Mouse (Mus musculus) left cerebral cortex, postnatal 10 days (tissue): ENCODE measurements at regions not wholly inside any gene's neighbourhood (a gene's known extent, or its start where the extent isn't known, plus 50 kb on each side); places are given as distances from the start of the nearest gene placed in this dataset.
A peak's percentile ranks its signal among the peaks of the same experiment; 100 is the strongest.

ENCODE experiments used
- DNase-seq, 2 experiments: peaks; one replicate each; pipeline ENCODE4 v3.0.0; 2021 to 2022; ENCODE audit warnings: low spot score in 2 of 2, mixed read lengths in 1 of 2; ENCODE audit errors: extremely low spot score in 1 of 2
- intact Hi-C: fragments of 180-260 bp; cut with DNase I; formaldehyde crosslinking; loops from one replicate; pipeline ENCODE4 v1.15.1; 2025

- no peak for DNase-seq
These were observed 445.2 kb downstream of the Nuf2 start for GRCm38 (mm10) chr1:169086032-169086431.

GRCm38 (mm10) chr1:169080686-169081085 lies 450.6 kb downstream of the Nuf2 start:
- no peak for DNase-seq
- intact Hi-C loops: no loop called here

More at GRCm38 (mm10) chr1:169086032-169086431, 445.2 kb downstream of the Nuf2 start:
- intact Hi-C loops: no loop called here

- DNase-seq: no peak
- intact Hi-C loops: no loop called here
These were observed 454.0 kb downstream of the Nuf2 start for GRCm38 (mm10) chr1:169077228-169077627.

- intact Hi-C loops: no loop called here
- no peak for DNase-seq
These were observed 455.3 kb downstream of the Nuf2 start for GRCm38 (mm10) chr1:169076006-169076405.

- no peak for DNase-seq
- intact Hi-C loops: no loop called here
These were observed 459.9 kb downstream of the Nuf2 start for GRCm38 (mm10) chr1:169071366-169071765.

- intact Hi-C loops: no loop called here
These were observed 461.6 kb downstream of the Nuf2 start for GRCm38 (mm10) chr1:169069647-169070046.

GRCm38 (mm10) chr1:169066795-169067194 lies 464.5 kb downstream of the Nuf2 start:
- no peak for DNase-seq
- intact Hi-C loops: no loop called here

More at GRCm38 (mm10) chr1:169069647-169070046, 461.6 kb downstream of the Nuf2 start:
- no peak for DNase-seq

GRCm38 (mm10) chr1:169060627-169061026 lies 470.6 kb downstream of the Nuf2 start:
- intact Hi-C loops: no loop called here
- peak in 1 of 2 experiments; percentile 18 for DNase-seq

GRCm38 (mm10) chr1:169060145-169060544 lies 471.1 kb downstream of the Nuf2 start:
- DNase-seq: no peak
- intact Hi-C loops: no loop called here

GRCm38 (mm10) chr1:169051863-169052257 lies 479.4 kb downstream of the Nuf2 start:
- no peak for DNase-seq
- intact Hi-C loops: no loop called here

GRCm38 (mm10) chr1:169051085-169051862 lies 480.0 kb downstream of the Nuf2 start:
- DNase-seq: no peak
- intact Hi-C loops: no loop called here

- intact Hi-C loops: no loop called here
- no peak for DNase-seq
These were observed 481.4 kb downstream of the Nuf2 start for GRCm38 (mm10) chr1:169049846-169050245.

- DNase-seq: no peak
- intact Hi-C loops: no loop called here
These were observed 484.3 kb downstream of the Nuf2 start for GRCm38 (mm10) chr1:169046791-169047525.

- no peak for DNase-seq
- intact Hi-C loops: no loop called here
These were observed 497.7 kb downstream of the Nuf2 start for GRCm38 (mm10) chr1:169033517-169033916.

- intact Hi-C loops: no loop called here
- DNase-seq: no peak
These were observed 499.3 kb downstream of the Nuf2 start for GRCm38 (mm10) chr1:169031849-169032542.

GRCm38 (mm10) chr1:169027706-169028105 lies 503.6 kb downstream of the Nuf2 start:
- intact Hi-C loops: no loop called here
- DNase-seq: no peak

GRCm38 (mm10) chr1:169027241-169027640 lies 504.0 kb downstream of the Nuf2 start:
- no peak for DNase-seq
- intact Hi-C loops: no loop called here

GRCm38 (mm10) chr1:169024531-169024930 lies 506.7 kb downstream of the Nuf2 start:
- intact Hi-C loops: no loop called here
- no peak for DNase-seq

- intact Hi-C loops: no loop called here
- peak; percentile 49 for DNase-seq
These were observed 539.6 kb downstream of the Nuf2 start for GRCm38 (mm10) chr1:168991506-168992244.
